Mouse (Mus musculus) cortical plate, adult 2 months (tissue): ENCODE data around the gene Zfp963. TPM values are rescaled to one million over a fixed set of nuclear protein-coding genes. Genes with fewer than 3 reads are reported as not detected.

Experiments used
- H3K27ac ChIP-seq: fragments of 200-500 bp; 2 replicates; pipeline ENCODE4 v1.5.1; 2012; ENCODE audit warnings: low read length, control low read depth, inconsistent platforms; ENCODE audit not compliant: insufficient read depth
- H3K4me1 ChIP-seq: fragments of 200-500 bp; 2 replicates; pipeline ENCODE4 v1.6.1; 2011; ENCODE audit warnings: low read length; ENCODE audit not compliant: control insufficient read depth, insufficient read depth
- H3K4me3 ChIP-seq: fragments of 200-500 bp; 2 replicates; pipeline ENCODE4 v1.5.1; 2011; ENCODE audit warnings: mild to moderate bottlenecking, low read length, control low read depth; ENCODE audit not compliant: insufficient read depth
- CTCF ChIP-seq: fragments of 200-500 bp; IDR thresholded peaks from 2 replicates; pipeline ENCODE4 v1.5.1; 2011; ENCODE audit warnings: mild to moderate bottlenecking, control low read depth, low read length; ENCODE audit not compliant: insufficient read depth; ENCODE audit errors: extremely low read depth
- POLR2A ChIP-seq: fragments of 200-500 bp; IDR thresholded peaks from 2 replicates; pipeline ENCODE4 v1.6.1; 2011; ENCODE audit warnings: mild to moderate bottlenecking, low read length, control low read depth; ENCODE audit not compliant: insufficient read depth; ENCODE audit errors: extremely low read depth
- polyA plus RNA-seq: library from polyadenylated mRNA; depleted of rRNA; stranded (reverse); fragments of >200 nt; gene quantifications from 2 replicates; pipeline ENCODE4 v1.2.3, GENCODE M21; 2012

Zfp963 gene
- polyA plus RNA-seq, 1 experiment = 6.4 TPM

DNA sequence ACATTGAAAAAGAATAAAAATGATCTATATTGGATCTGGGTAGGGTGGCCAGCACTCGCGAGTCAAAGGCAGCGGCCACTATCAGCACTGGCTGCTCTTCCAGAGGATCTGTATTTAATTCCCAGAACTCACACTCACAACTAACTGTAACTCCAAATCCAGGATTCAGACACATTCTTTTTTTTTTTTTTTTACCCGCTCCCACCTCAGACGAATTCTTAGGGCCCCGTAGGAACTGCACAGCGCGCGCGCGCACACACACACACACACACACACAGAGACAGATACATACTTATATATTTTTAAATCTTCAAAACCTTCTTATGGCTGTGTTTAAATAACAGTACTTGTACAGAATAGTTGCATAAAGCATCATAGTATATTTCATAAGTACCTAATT is 40.6 kb upstream of the Zfp963 start:
- H3K27ac ChIP-seq = no peak overlapping the region
- H3K4me3 ChIP-seq = peak overlapping the region; percentile 96
- H3K4me1 ChIP-seq = peaks cover 1% of the 10 kb centered on the region; the same call in 1 of the 2 replicates
- TF ChIP-seq POLR2A (no peak), CTCF (no peak)

- TF ChIP-seq CTCF = no peak
- peaks cover 1% of the 10 kb centered on the region; the same call in 1 of the 2 replicates for H3K4me1 ChIP-seq
- no peak overlapping the region for H3K4me3 ChIP-seq
- no peak overlapping the region for H3K27ac ChIP-seq
These were observed 40.0 kb upstream of the Zfp963 start for GRCm38 (mm10) chr8:69789731-69790130.

GRCm38 (mm10) chr8:69789105-69789504 is 39.3 kb upstream of the Zfp963 start:
- no peak for TF ChIP-seq POLR2A
- no peak overlapping the region for H3K27ac ChIP-seq
- no peak overlapping the region for H3K4me3 ChIP-seq
- H3K4me1 ChIP-seq = peaks cover 1% of the 10 kb centered on the region; the same call in 1 of the 2 replicates

DNA sequence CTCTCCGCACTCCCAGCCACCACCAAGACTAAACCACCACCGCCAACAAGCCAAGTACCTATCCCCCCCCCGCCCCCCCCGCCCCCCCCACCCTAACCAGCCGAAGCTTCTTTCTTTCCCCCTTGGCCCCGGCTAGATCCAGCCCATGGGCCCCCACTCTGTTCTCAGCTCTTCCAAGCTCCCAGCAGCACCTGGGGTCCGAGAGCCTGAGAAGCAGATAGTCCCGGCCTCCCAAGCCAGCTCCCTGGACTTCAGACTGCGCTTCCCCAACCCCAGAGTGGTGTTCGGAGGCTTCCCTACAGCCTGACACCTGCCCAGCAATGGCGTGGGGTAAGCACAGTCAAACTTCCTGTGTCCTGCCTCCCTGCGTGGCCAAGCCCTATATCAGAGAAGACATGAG is 27.3 kb upstream of the Zfp963 start:
- no peak overlapping the region for H3K4me3 ChIP-seq
- no peak overlapping the region for H3K27ac ChIP-seq
- H3K4me1 ChIP-seq = no peaks in the 10 kb centered on the region; the same call in 1 of the 2 replicates
- TF ChIP-seq CTCF = no peak
- no peak for TF ChIP-seq POLR2A

- TF ChIP-seq CTCF (no peak), POLR2A (no peak)
- Histone ChIP-seq H3K4me1 (peaks cover 3% of the 10 kb centered on the region), H3K27ac (no peak overlapping the region), H3K4me3 (peak overlapping the region; percentile 69; the same call in 1 of the 2 replicates)
These were observed 25.4 kb upstream of the Zfp963 start for GRCm38 (mm10) chr8:69775149-69775534.

GRCm38 (mm10) chr8:69774503-69775148 is 24.9 kb upstream of the Zfp963 start, which contains the start of gene Gm20422:
TSS of gene Gm20422 (minus strand) at chr8:69774886.
- TF ChIP-seq POLR2A (peak; percentile 81), CTCF (no peak)
- peak within 1 kb of the TSS; percentile 69 for H3K4me3 ChIP-seq
- H3K4me1 ChIP-seq = peaks cover 3% of the 10 kb centered on the region
- H3K27ac ChIP-seq = peak within 1 kb of the TSS; percentile 98

- H3K27ac ChIP-seq = no peak overlapping the region
- TF ChIP-seq POLR2A (no peak), CTCF (no peak)
- H3K4me1 ChIP-seq = peaks cover 3% of the 10 kb centered on the region
- no peak overlapping the region for H3K4me3 ChIP-seq
These were observed 22.3 kb upstream of the Zfp963 start for GRCm38 (mm10) chr8:69772106-69772505.

DNA sequence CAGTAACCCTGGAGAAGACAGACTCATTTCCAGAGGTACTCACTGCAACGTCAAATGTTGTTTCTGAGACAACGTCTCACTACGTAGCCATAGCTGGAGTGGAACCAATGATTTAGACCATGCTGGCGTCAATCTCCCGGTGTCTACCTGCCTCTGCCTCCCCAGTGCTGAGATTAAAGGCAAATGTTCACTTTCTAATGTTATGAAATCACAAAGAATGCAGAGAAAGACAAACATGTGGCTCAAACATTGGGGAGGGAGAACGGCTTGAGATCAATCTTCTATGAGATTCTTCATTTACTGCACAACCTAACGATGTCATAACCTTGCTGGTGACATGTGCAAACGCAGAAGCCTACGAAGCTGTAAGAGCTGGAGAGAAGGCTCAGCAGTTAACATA is 21.5 kb upstream of the Zfp963 start:
- TF ChIP-seq POLR2A = no peak
- no peak for TF ChIP-seq CTCF
- Histone ChIP-seq H3K27ac (no peak overlapping the region), H3K4me1 (peaks cover 3% of the 10 kb centered on the region), H3K4me3 (no peak overlapping the region)

DNA sequence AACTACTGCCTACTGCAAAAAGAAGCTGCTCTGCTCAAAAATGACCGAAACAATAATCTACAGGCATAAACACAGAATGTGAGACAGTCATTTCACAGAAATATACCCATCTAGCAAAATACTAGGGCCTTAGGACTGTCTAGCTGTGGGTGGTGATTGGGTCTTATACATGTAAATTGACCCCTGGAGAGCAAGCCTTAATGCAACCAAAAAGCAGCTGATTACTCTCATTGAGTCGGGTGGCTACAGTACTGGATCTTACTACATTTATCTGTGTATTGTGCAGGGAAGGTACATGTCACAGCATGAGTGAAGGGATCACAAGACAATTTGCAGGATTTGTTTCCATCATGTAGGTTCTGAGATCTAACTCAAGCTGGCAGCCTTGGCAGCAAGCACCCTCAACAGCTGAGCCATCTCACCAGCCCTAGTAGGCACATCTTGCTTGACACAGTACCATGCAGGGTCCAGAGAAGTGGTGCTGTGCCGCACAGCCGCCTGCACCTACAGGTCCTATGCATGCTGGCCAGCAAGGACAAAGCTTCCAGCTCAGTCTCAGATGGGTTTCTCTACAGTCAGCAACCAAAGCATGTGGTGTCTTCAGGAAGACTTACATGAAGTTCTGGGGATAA is 12.2 kb upstream of the Zfp963 start:
- no peak overlapping the region for H3K4me3 ChIP-seq
- TF ChIP-seq CTCF = no peak
- TF ChIP-seq POLR2A = no peak
- H3K4me1 ChIP-seq = no peaks in the 10 kb centered on the region
- H3K27ac ChIP-seq = no peak overlapping the region

- H3K4me3 ChIP-seq = no peak overlapping the region
- TF ChIP-seq CTCF (no peak), POLR2A (no peak)
- no peak overlapping the region for H3K27ac ChIP-seq
These were observed 8.5 kb upstream of the Zfp963 start for GRCm38 (mm10) chr8:69758316-69758715.

More at GRCm38 (mm10) chr8:69758316-69758715, 8.5 kb upstream of the Zfp963 start:
- no peaks in the 10 kb centered on the region for H3K4me1 ChIP-seq
